Mouse (Mus musculus) megakaryocyte, embryonic 14.5 days (primary cell): ENCODE measurements around the gene Uso1.

Experiments used
- FLI1 ChIP-seq: IDR thresholded peaks from 2 replicates; pipeline ENCODE4 v1.6.1; 2012; ENCODE audit warnings: low read length, inconsistent platforms, mixed read lengths
- GATA1 ChIP-seq: IDR thresholded peaks from 3 replicates; pipeline ENCODE4 v1.6.1; 2012; ENCODE audit warnings: mixed read lengths, low read length, inconsistent platforms, borderline replicate concordance

DNA sequence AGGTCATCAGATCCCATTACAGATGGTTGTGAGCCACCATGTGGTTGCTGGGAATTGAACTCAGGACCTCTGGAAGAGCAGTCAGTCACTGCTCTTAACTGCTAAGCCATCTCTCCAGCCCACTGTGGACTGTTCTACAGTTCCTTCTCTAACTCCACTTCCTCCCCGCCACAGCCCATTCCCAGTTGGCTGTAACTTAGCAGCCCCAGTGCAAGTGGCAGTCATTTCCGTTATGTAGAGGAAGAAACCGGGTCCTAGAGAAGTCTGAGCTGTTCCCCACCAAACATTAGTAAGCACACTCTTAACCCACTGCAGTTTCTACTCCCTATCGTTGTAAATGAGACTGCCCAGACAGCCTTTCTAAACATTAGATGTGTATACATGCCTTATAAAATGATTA is 30.5 kb upstream of the Uso1 start:
- no peak for TF ChIP-seq GATA1
- TF ChIP-seq FLI1 = no peak
